Mouse (Mus musculus) large intestine, adult 2 months (tissue): Measurements from ENCODE around the gene Tfrc. TPM values are rescaled to one million over a fixed set of nuclear protein-coding genes. Genes with fewer than 3 reads are reported as not detected.
"Not testable (repeated sequence)": the region's sequence is repeated elsewhere in the genome, so short reads cannot be mapped to it uniquely, and the experiment has no call there.

Experiments
- DNase-seq: peaks from one replicate; pipeline ENCODE4 v3.0.0-alpha.2; 2012; ENCODE audit warnings: low read depth, low spot score
- WGBS: fragments of 180-500 bp; shearing (Covaris S2); methylation state at CpG from one replicate; pipeline ENCODE4 v1.1.7; 2018; 5-methylcytosine and 5-hydroxymethylcytosine counted together
- polyA plus RNA-seq: library from polyadenylated mRNA; depleted of rRNA; stranded (reverse); fragments of >200 nt; gene quantifications from 2 replicates; pipeline ENCODE4 v1.2.3, GENCODE M21; 2012

Tfrc gene
- polyA plus RNA-seq, 1 experiment = 21.1 TPM

DNA sequence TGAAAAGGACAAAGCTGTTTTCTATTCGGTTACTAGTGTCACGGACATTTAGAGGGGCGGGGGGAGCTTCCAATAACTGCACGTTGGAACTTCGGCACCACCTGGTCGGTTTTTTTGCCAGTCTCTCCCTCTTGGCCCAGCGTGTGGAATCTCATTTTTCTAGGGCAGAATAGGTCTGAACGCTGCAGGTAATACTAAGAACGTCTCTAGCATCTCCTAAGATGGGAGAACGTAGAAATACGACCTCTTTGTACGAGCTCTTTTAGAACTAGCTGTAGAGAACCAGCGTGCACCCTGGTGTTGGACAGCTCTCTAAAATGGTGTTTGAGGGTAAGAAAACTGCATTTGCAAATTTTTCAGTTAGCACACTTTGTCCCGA lies 670 bp downstream of the Tfrc start:
- under 1% methylated on average over 14 of the region's 14 CpGs for WGBS
- DNase-seq = no peak

DNA sequence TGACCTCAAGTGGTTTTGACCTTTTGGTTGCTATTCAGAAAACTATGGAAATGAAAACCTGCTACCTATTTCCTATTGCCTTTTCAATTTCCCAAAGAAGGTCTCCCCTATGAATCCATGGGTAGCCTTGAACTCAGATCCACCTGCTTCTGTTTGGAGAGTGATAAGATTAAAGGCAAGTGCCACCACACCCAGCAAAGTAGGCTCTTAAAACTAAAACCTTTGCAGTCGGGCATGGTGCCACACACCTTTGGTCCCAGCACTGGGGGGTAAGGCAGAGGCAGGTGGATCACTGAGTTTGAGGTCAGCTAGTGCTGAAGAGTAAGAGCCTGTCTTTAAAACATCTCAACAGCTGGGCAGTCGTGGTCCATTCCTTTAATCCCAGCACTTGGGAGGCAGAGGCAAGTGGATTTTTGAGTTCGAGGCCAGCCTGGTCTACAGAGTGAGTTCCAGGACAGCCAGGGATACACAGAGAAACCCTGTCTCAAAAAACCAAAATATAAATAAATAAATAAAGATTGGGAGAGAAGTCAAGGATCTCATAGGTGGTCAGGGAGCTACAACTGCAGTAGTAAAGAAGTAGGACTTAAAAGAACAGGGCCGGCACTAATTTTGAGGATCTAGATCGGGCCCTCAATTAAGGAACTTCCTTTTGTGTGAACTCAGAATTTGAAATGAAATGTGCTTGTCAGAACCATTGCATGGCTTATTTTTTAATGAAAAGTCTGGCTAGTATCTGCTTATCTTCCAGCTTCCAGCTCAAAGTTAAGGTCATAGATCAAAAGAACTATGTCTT lies 1.9 kb downstream of the Tfrc start:
- 26% methylated on average over 5 of the region's 5 CpGs for WGBS
- DNase-seq = peak; percentile 64

DNA sequence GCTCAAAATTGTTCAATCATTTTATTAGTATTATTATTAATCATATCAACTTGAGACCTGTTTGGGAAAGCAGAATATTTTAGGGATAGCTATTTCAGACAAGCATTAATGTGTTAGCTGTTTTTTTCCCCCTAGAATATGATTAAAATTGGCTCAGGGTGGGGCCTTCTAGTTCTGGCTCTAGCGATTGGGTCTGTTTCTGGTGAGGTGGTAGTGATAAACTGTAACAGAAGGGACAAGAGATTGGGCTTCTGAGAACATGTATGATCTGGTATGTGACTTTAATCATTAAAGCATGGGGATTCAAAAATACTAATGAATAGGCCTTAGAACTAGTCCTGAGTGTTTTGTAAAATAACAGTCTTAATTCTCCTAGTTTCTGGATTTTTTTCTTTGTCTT lies 3.3 kb downstream of the Tfrc start:
- WGBS = 26% methylated on average over 1 of the region's 1 CpGs
- DNase-seq = no peak

DNA sequence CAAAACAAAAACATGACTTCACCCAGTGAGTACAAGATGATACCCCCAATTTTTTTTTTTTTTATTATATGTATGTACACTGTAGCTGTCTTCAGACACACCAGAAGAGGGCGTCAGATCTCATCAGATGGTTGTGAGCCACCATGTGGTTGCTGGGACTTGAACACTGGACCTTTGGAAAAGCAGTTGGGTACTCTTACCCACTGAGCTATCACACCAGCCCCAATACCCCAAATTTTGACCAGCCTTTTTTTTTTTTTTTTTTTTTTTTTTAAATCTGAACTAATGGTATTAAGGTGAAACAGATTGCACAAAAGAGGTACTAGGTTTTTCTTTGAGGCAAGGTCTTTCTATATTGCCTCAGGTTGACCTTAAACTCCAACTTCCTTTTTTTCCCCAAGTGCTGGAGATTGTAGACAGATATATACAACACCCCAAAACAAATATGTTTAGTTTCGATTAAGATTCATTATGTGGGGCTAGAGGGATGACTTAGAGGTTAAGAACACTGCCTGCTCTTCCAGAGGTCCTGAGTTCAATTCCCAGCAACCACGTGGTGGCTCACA lies 4.6 kb downstream of the Tfrc start:
- 38% methylated on average over 3 of the region's 3 CpGs for WGBS
- DNase-seq = no peak

DNA sequence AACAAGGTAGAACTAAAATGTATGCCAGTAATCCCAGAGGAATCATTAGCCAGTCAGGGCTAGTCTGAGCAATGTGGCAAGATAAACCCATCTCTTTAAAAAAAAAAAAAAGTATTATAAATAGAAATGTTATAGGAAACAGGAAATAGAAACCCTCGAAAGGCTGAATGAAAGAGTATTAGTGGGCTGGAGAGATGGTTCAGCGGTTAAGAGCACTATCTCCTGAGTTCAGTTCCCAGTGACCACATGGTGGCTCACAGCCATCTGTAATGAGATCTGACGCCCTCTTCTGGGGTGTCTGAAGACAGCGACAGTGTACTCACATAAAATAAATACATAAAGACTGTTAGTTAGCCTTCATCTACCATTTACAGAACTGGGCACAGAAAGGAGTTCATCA lies 5.3 kb downstream of the Tfrc start:
- no peak for DNase-seq
- 22% methylated on average over 4 of the region's 4 CpGs for WGBS

DNA sequence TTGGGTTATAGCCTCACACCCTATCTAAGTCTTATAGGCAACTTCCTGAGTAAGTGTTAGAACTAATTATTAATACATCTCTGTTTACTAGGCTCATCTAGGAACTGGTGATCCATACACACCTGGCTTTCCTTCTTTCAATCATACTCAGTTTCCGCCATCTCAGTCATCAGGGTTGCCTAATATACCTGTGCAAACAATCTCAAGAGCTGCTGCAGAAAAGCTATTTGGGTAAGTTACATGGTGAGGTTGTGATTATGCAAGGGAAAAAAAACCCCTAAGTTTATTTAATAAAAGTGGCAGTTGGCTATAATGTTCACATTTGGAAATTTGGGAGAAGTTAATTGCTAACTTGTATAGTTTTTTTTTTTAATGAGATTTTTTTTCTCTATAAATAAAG lies 10.2 kb downstream of the Tfrc start:
- no peak for DNase-seq
- 88% methylated on average over 1 of the region's 1 CpGs for WGBS

DNA sequence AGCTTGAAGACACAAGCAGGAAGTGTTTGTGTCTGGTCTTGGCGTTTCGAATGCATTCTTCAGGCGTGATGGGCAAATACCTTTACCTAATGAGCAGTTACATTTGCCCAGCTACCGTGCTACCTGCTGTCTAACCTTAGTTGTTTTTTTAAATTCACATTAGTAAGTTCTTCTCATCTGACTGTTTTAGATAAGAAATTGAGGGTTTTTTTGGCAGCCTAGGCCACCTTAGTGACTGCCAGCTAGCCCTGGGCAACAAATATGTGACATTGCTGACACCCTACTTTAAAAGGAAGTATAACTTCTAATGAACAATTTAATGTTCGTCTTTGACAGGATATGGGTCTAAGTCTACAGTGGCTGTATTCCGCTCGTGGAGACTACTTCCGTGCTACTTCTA lies 19.4 kb downstream of the Tfrc start:
- 81% methylated on average over 8 of the region's 8 CpGs for WGBS
- DNase-seq = no peak

DNA sequence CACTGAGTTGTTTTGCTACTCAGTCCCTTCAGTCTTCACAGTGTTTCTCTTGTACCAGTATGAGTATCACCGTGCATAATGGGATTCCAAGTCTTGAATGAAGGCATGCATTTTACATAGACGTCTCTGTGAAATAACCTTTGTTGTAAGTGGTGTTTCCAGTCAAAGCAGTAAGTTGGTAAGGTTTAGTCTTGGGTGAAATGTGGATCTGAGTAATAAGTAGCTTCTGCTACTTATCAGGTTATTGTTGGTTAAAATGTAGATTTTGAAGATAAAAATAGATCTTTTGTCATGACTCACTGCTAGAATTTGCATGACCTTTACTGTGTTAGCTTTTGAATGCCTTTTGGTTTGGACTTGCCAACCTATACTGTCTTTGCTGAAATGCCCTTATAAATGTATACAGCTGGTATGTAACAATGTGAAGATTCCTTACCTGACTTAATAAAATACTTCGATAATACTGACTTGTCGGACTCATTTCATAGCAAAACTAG lies 23.7 kb downstream of the Tfrc start:
- no peak for DNase-seq
- WGBS = 85% methylated on average over 4 of the region's 4 CpGs

DNA sequence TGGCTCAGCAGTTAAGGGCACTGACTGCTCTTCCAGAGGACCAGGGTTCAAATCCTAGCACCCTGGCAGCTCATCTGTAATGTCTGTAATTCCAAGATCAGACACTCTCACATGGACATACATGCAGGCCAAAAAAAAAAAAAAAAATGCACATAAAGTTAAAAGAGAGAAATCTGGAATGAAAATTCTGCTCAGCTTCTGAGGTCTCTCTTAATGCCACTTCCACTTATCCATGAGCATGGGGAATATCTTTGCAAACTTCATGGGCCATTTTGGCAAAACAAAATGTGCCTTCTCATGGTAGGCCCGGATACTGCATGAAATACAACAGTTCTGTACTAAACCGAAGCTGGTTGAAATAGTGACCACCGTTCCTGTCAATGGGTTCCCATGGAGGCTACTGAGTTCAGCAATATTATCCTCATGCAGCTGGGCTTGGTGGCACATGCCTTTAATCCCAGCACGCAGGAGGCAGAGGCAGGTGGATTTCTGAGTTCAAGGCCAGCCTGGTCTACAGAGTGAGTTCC lies 24.8 kb downstream of the Tfrc start:
- DNase-seq = no peak
- WGBS = 86% methylated on average over 4 of the region's 4 CpGs

DNA sequence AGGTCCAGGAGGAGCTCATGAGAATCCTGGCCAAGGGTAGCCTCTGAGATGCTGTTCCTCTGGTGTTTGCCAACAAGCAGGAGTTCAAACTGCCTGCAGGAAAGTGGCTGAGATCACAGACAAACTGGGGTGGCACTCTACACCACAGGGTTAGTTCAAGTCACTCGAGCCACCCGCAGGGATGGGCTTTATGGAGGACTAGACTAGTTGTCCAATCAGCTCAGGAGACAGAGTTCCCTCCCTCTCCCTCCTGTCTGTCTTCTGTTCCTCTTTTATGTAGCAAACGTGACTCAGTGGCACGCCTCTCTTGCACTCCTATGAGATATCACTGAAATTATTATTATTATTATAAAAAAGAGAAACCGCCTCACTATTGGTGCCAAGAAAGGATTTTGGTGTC lies 25.5 kb downstream of the Tfrc start:
- 73% methylated on average over 5 of the region's 5 CpGs for WGBS
- no peak for DNase-seq

DNA sequence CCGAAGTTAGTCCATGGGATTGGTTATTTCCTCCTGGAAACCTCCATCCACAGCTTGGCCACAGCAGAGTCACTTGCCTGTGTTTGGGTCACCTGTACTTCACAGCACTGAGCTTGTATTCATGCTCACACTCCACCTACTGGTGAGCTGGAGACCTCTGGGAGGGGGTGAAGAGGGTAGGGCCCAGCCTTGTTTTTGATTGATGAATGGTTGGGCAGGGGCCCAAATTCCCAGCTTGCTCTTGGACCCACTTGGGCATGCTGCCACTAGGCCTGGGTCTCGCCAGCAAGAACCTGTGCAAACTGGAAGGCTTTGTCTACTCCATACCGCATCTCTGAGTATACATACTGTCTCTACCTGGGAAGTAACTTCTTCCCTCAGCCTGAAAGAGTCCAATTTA lies 26.6 kb downstream of the Tfrc start:
- 49% methylated on average over 3 of the region's 3 CpGs for WGBS
- DNase-seq = no peak

DNA sequence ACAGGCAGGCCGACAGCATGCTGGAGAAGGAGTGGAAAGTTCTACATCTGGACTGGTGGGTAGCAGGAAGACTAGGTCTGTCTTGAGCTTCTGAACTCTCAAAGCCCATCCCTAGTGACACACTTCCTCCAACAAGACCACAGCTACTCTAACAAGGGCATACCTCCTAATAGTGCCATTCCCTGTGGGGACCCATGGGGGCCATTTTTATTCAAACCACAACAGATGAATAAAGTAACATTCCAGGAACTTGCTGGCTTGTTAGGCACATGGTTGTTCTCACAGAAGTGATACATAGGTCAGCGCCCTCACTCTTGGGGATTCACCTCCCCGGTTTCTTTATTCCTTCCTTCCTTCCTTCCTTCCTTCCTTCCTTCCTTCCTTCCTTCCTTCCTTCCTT lies 27.6 kb downstream of the Tfrc start:
- DNase-seq = no peak
- 90% methylated on average over 3 of the region's 3 CpGs for WGBS

DNA sequence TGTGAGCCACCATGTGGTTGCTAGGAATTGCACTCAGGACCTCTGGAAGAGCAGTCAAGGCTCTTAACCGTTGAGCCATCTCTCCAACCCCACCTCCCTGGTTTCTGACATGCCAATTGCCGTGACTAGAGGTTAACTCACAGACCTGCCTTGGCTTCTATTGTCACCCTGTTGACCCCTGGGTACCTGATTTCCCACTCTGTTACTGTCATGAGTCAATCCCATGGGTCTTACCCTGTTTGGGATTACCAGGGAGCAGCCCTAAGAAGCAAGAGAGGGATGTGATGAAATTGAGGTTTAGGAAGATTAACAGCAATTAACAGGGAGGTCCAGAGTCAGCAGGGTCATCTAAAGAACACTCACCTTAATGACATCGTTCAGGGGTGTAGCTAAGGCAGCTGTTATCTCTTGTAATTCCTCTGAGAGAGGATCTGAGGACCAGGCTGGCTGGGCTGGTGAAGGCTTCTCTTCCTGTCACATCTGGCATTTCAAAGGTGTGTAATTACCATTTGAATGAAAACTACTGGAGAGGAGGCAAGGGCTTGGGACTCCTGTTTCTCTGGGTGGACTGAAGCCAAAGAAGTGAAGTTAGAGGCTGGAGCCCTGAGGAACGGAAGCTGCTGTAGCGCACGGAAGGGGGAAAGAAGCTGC lies 28.3 kb downstream of the Tfrc start:
- no peak for DNase-seq
- WGBS = 31% methylated on average over 6 of the region's 6 CpGs

DNA sequence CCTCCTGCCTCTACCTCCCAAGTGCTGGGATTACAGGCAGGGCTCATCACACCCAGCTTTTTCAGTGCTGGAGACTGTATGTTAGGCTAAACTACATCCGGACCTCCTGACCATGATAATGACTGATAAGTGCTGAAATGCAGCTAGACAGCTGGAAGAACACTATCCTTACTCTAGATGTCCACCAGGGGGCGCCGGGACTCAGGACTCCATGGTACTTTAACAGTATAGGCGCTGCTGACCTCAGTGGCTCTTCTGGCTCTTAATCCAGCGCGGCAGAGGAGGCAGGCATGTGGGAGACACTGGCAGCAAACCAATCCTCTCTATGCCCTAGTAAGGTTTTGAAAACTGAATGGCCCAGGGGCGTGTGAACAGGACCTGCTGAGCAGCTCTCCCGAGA lies 29.8 kb downstream of the Tfrc start:
- DNase-seq = peak; percentile 67
- 12% methylated on average over 8 of the region's 8 CpGs for WGBS

DNA sequence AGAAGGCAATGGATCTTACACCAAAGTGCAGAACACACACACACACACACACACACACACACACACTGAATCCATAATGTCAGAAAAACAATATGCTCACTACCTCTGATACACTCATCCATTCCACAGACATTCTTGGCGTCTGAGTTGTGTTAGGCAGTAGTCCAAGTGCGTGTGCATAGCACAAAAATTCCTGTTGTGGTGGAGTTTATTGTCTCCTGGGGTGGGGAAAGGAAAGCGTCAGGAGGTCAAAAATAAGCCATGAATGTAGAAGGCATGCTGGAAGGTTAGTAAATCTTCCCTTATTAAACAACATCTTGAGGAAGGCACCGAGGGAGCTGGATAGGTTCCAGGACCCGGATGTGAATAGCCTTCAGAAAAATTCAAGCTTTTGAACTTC lies 31.4 kb downstream of the Tfrc start:
- WGBS = 35% methylated on average over 5 of the region's 5 CpGs
- DNase-seq = no peak

DNA sequence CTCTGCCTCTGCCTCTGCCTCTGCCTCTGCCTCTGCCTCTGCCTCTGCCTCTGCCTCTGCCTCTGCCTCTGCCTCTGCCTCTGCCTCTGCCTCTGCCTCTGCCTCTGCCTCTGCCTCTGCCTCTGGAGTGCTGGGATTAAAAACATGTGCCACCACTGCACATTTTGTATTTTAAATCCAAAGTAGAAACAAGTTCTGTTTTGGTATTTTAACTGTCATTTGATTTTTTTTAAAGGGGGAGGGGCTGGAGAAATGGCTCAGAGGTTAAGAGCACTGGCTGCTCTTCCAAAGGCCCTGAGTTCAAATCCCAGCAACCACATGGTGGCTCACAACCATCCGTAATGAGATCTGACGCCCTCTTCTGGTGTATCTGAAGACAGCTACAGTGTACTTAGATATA lies 32.0 kb downstream of the Tfrc start:
- not testable (repeated sequence) for DNase-seq
- 73% methylated on average over 2 of the region's 2 CpGs for WGBS

DNA sequence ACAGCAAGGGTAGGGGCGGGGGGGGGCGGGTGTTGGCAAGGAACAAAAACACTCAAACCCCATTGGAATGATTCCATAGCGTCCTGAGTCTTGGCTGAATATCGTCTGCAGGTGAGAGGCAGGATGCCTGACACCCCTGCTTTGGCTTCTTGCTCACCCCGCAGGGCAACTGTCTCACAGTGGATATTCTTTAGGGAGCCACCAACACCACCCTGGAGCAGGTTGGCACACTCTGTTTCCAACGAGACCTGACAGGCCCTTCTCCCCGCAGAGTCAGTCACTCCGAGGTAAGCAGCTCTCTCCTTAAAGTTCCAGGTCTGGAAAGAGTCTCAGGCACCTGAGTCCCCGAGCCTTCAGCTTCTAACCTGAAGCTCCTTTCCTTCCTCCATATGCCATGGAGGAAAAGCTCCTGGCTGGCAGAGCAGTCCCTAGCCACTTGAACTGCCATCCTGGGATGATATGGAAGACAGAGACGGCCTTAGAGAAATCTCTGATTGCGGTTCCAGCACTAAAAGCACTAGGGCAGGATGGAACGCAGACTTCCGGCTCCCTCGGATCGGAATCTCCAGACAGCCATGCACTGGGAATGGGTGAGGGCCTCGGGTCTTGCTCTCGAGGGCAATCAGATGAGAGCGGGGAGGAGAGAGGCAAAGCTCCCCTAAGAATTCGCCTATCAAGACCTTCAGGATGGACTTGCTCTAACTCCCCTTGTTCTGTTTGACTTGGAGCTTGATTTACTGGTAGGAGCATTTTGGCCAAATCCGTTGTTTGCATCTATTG lies 32.9 kb downstream of the Tfrc start:
- 74% methylated on average over 20 of the region's 20 CpGs for WGBS
- no peak for DNase-seq

DNA sequence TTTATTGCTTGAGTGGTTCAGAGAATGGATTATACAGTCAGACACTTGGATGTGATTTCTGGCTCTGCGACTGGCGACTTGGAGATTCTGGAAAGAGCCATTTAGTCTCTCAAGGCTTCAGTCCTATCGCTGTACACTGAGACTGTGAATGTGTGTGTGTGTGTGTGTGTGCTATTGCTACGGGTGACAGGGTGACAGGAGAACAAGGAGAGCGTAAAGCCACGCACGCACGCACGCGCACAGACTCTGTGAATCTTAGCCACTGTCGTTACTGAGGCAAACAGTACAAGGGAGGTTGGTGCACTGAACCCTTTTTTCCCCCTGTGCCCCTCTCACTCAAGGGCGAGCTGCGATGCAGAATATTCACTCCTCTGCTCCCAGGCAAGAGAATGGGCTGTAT lies 33.6 kb downstream of the Tfrc start:
- DNase-seq = no peak
- WGBS = 67% methylated on average over 13 of the region's 13 CpGs

DNA sequence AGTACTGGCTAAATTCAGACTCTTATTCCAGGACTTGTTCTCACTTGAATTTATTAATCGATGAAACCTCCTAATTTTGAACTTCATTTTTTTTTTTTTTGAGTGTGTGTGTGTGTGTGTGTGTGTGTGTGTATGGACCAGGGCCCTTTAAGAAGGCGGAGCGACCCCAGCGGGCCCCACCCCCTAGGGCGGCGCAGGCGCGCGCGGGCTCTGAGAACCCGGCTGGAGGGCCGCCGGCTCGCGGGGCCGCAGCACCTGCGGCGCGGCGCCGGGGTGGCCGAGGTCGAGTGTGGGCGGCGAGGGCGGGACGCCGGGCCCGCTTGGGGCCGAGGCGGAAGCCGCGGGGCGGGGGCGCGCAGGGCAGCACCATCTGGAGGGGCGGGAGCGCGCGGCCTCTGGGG lies 34.9 kb downstream of the Tfrc start, which contains the start of gene Tnk2:
Gene Tnk2 (plus strand): TSS at position 214 of the 401 bp plus-strand sequence.
- 2% methylated on average over 37 of the region's 40 CpGs for WGBS
- no peak for DNase-seq
